Mouse (Mus musculus) C2C12 (cell line): Measurements from ENCODE around the gene Vps39. TPM values are rescaled to one million over a fixed set of nuclear protein-coding genes. Genes with fewer than 3 reads are reported as not detected.

Experiments
- H3K27me3 ChIP-seq: one replicate; pipeline ENCODE4 v1.6.1; 2011; ENCODE audit not compliant: control insufficient read depth, insufficient read depth, insufficient read length
- H3K36me3 ChIP-seq: one replicate; pipeline ENCODE4 v1.6.1; 2011; ENCODE audit not compliant: control insufficient read depth, insufficient read depth
- H3K4me3 ChIP-seq: one replicate; pipeline ENCODE4 v1.5.1; 2011; ENCODE audit warnings: mild to moderate bottlenecking, control low read depth; ENCODE audit not compliant: poor library complexity, insufficient read depth, severe bottlenecking
- H3K79me2 ChIP-seq: one replicate; pipeline ENCODE4 v1.6.1; 2011; ENCODE audit not compliant: control insufficient read depth, insufficient read depth
- H3K79me3 ChIP-seq: one replicate; pipeline ENCODE4 v1.6.1; 2011; ENCODE audit warnings: low read depth, control low read depth
- H3ac ChIP-seq: one replicate; pipeline ENCODE3; 2011; ENCODE audit warnings: low read depth; ENCODE audit not compliant: control insufficient read depth, insufficient read length
- CEBPB ChIP-seq: IDR thresholded peaks from one replicate; pipeline ENCODE4 v1.6.1; 2011; ENCODE audit warnings: low read depth, mild to moderate bottlenecking, control low read depth, moderate library complexity
- CTCF ChIP-seq: IDR thresholded peaks from one replicate; pipeline ENCODE4 v1.5.1; 2011; ENCODE audit not compliant: control insufficient read depth, insufficient read depth, insufficient read length
- FOSL1 ChIP-seq: IDR thresholded peaks from one replicate; pipeline ENCODE4 v1.8.0; 2011; ENCODE audit warnings: mild to moderate bottlenecking, low read length; ENCODE audit not compliant: poor library complexity, insufficient read depth, severe bottlenecking
- MAX ChIP-seq: IDR thresholded peaks from one replicate; pipeline ENCODE4 v1.6.1; 2011; ENCODE audit warnings: mild to moderate bottlenecking, control low read depth
- MYOD1 ChIP-seq: IDR thresholded peaks from one replicate; pipeline ENCODE4 v1.6.1; 2011; ENCODE audit warnings: low read depth; ENCODE audit not compliant: control insufficient read depth, insufficient read length
- MYOG ChIP-seq: IDR thresholded peaks from one replicate; pipeline ENCODE4 v1.6.1; 2011; ENCODE audit not compliant: control insufficient read depth, insufficient read length; ENCODE audit errors: extremely low read depth
- USF1 ChIP-seq: IDR thresholded peaks from one replicate; pipeline ENCODE4 v1.6.1; 2011; ENCODE audit warnings: low read depth, mild to moderate bottlenecking, control low read depth, moderate library complexity
- polyA plus RNA-seq: library from polyadenylated mRNA; unstranded; fragments of >200 nt; fragmentation: generic; extraction: Trizol; gene quantifications from one replicate; pipeline ENCODE4 v1.2.1, GENCODE M21; 2012; ENCODE audit warnings: missing spikeins

Vps39 gene
- polyA plus RNA-seq, 1 experiment: 12.3 TPM

DNA sequence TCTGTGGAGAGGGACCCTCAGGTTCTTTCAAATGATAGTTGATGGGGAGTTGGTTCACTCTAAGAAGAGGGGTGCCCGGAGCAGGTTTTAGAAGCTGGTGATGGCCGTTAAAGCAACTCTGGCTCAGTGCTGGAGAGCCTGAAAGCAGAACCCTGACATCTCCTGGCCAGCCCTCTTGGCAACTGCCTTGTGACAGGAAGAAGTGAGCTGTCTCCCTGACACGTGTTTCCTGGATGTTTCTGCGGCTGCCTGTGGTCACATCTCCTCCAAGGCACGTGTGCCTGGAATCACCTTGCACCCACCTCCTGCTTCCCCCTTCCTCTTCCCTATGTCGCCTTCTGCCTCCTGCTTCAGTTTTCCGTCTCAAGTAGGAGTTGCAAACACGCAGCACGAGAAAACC, 4.8 kb downstream of the Vps39 start:
- Histone ChIP-seq H3K36me3 (peaks cover 19% of the 10 kb centered on the region), H3K27me3 (no peaks in the 10 kb centered on the region), H3K4me3 (no peak overlapping the region), H3ac (no peak overlapping the region), H3K79me3 (no peaks in the 10 kb centered on the region), H3K79me2 (peaks cover 37% of the 10 kb centered on the region)
- no peak for TF ChIP-seq MAX
- TF ChIP-seq MYOD1: no peak

DNA sequence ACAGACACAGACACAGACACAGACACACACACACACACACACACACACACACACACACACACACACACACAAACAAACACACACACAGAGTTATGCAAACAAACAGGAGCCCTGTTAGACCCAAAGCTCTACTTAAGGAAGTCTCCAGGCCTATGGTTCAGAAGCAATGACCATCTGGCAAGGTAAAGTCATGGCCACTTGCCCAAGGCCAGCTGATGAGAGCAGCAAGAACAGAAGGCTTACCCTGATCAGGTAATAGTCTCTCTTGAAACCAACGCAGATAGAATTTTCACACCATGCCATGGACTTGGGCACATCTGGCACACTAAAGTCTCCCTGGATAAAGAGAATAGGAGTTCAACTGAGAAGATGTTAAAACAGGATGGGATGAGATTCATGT, 11.2 kb downstream of the Vps39 start:
- no peaks in the 10 kb centered on the region for H3K79me2 ChIP-seq
- H3K27me3 ChIP-seq: no peaks in the 10 kb centered on the region
- TF ChIP-seq MYOG: no peak
- no peak for TF ChIP-seq FOSL1
- TF ChIP-seq MAX: no peak
- TF ChIP-seq USF1: no peak
- no peak for TF ChIP-seq CEBPB
- no peak for TF ChIP-seq MYOD1
- no peak for TF ChIP-seq CTCF
- no peak overlapping the region for H3ac ChIP-seq
- H3K36me3 ChIP-seq: peaks cover 23% of the 10 kb centered on the region
- no peak overlapping the region for H3K4me3 ChIP-seq
- H3K79me3 ChIP-seq: no peaks in the 10 kb centered on the region

DNA sequence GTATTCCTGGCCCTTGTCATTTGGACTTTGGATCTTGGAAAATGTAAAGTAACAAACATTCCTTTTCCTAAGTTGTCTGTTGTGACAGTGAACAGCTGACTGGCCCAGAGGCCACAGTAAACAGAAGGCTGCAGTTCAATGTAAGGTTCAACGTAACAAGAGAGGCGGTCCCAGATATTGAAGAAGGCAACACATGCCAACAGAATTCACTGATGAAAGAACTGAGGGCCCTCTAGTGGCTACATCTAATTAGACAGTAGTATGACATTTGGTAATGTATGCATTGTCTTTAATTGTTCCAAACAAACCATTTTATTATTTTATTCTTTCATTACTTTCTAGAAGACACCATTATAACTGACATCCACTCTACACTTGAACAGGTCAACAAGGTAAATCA, 15.1 kb downstream of the Vps39 start:
- H3K79me2 ChIP-seq: no peaks in the 10 kb centered on the region
- H3ac ChIP-seq: no peak overlapping the region
- H3K27me3 ChIP-seq: no peaks in the 10 kb centered on the region
- no peak overlapping the region for H3K4me3 ChIP-seq
- H3K79me3 ChIP-seq: no peaks in the 10 kb centered on the region
- peaks cover 18% of the 10 kb centered on the region for H3K36me3 ChIP-seq
- TF ChIP-seq FOSL1: no peak
- TF ChIP-seq MYOG: no peak
- TF ChIP-seq CTCF: no peak
- no peak for TF ChIP-seq MYOD1
- no peak for TF ChIP-seq MAX
- no peak for TF ChIP-seq CEBPB
- TF ChIP-seq USF1: no peak

DNA sequence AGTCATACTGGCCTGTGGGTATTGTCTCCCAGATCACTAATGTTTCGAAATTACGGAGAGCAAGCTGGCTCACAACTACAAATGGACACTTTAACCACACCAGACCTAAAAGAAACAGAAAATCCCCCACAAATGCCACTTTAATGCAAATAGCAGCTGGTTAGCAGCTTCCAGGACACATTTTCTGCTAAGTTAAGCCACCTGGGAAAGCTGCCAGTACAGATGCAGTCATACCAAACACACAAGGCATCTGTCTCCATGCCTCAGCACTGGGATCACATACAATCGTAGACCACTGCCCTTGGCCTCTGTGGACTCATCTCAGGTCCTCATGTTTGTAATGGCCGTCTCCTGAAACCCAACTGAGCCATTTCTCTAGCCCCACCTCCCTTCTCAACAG, 21.4 kb downstream of the Vps39 start:
- TF ChIP-seq CTCF: no peak
- no peak for TF ChIP-seq MAX
- no peak for TF ChIP-seq USF1
- no peak for TF ChIP-seq CEBPB
- no peak for TF ChIP-seq MYOG
- no peak for TF ChIP-seq FOSL1
- no peak for TF ChIP-seq MYOD1
- H3ac ChIP-seq: no peak overlapping the region
- H3K79me3 ChIP-seq: no peaks in the 10 kb centered on the region
- H3K79me2 ChIP-seq: no peaks in the 10 kb centered on the region
- H3K36me3 ChIP-seq: peaks cover 31% of the 10 kb centered on the region
- H3K27me3 ChIP-seq: no peaks in the 10 kb centered on the region
- no peak overlapping the region for H3K4me3 ChIP-seq

DNA sequence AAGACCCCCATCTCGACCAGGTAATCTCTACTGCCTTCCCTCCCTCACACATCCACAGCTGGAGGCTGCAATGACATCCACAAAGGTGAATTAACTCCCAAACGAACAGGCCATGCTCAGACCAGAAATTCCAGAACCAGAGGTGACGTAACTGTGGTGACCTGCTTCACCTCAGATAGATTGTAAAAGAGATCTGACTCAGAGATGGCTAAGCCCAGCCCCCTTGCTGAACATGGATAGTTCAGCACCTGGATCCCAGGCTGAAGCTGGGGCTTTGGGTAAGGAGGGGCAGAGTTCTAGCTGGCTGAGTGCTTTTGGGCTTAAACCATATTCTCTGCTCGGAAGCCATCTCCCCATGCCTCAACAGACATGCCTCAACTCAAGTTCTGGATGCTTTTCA, 37.9 kb downstream of the Vps39 start:
- H3K36me3 ChIP-seq: peaks cover 18% of the 10 kb centered on the region
- no peak overlapping the region for H3ac ChIP-seq
- TF ChIP-seq CEBPB: no peak
- no peak for TF ChIP-seq USF1
- no peak for TF ChIP-seq MAX
- no peak for TF ChIP-seq MYOD1
- no peak for TF ChIP-seq FOSL1

DNA sequence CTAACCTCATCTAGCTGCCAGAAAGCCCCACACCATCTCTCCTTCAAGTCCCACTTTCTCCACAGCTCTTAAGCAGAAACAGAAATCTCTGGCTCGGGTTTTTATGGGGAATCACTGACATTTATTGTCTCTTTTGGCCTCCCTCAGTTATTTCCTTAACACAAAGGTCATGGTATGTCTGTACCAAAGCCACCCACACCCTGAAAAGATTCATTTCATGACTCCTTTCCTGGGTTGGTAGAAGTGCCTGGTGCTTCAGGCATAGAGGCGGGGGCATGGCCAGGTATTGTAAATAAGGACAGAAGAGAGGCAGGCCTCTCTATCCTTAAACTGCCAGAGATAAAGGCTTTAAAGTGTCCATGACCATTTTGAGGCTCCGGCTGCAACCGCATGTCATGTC, 38.5 kb downstream of the Vps39 start:
- Histone ChIP-seq H3K79me2 (no peaks in the 10 kb centered on the region), H3K27me3 (peaks cover 13% of the 10 kb centered on the region), H3K79me3 (no peaks in the 10 kb centered on the region), H3ac (no peak overlapping the region), H3K4me3 (no peak overlapping the region), H3K36me3 (peaks cover 18% of the 10 kb centered on the region)
- TF ChIP-seq FOSL1 (no peak), MYOD1 (no peak), CEBPB (no peak), USF1 (no peak), MAX (no peak), CTCF (no peak), MYOG (no peak)

More for the DNA sequence above, 37.9 kb downstream of the Vps39 start:
- Histone ChIP-seq H3K4me3 (no peak overlapping the region), H3K79me3 (no peaks in the 10 kb centered on the region), H3K27me3 (peaks cover 9% of the 10 kb centered on the region), H3K79me2 (no peaks in the 10 kb centered on the region)
